Mouse (Mus musculus) MEL (cell line): ENCODE measurements at regions not wholly inside any gene's neighbourhood (a gene's known extent, or its start where the extent isn't known, plus 50 kb on each side); places are given as distances from the start of the nearest gene placed in this dataset.

ENCODE experiments used
- CHD1 ChIP-seq: IDR thresholded peaks from 2 replicates; pipeline ENCODE4 v1.6.1; 2012; ENCODE audit warnings: low read depth, mild to moderate bottlenecking, inconsistent platforms, low read length, improper control_type of control experiment
- CHD2 ChIP-seq: IDR thresholded peaks from 2 replicates; pipeline ENCODE4 v1.6.1; 2011; ENCODE audit warnings: low read length, improper control_type of control experiment
- CTCF ChIP-seq, 3 experiments: IDR thresholded peaks in 2 of 3; conservative IDR thresholded peaks in 1 of 3; 2 replicates each; pipeline ENCODE4 v1.5.1; 2011 to 2012; ENCODE audit warnings: low read length in 3 of 3, low read depth in 2 of 3, mild to moderate bottlenecking in 2 of 3, improper control_type of control experiment in 1 of 3, inconsistent platforms in 1 of 3, mixed read lengths in 1 of 3, moderate library complexity in 1 of 3; ENCODE audit not compliant: control insufficient read depth in 1 of 3, insufficient read depth in 1 of 3, poor library complexity in 1 of 3, severe bottlenecking in 1 of 3
- EP300 ChIP-seq, 2 experiments: IDR thresholded peaks; 2 replicates each; pipeline ENCODE4 v1.6.1; 2011; ENCODE audit warnings: improper control_type of control experiment in 2 of 2, low read length in 2 of 2, low read depth in 1 of 2, mild to moderate bottlenecking in 1 of 2
- HCFC1 ChIP-seq: IDR thresholded peaks from 2 replicates; pipeline ENCODE4 v1.6.1; 2012; ENCODE audit warnings: low read depth, mild to moderate bottlenecking, inconsistent platforms, low read length, improper control_type of control experiment, moderate library complexity
- KAT2A ChIP-seq: conservative IDR thresholded peaks from 2 replicates; pipeline ENCODE4 v1.6.1; 2012; ENCODE audit warnings: low read depth, low read length, improper control_type of control experiment, inconsistent platforms
- MAFK ChIP-seq: IDR thresholded peaks from 2 replicates; pipeline ENCODE4 v1.6.1; 2011; ENCODE audit warnings: low read depth, mild to moderate bottlenecking, low read length, improper control_type of control experiment, borderline replicate concordance
- POLR2A ChIP-seq, 2 experiments: IDR thresholded peaks; 2 replicates each; pipeline ENCODE4 v1.6.1; 2011 to 2012; ENCODE audit warnings: low read length in 2 of 2, mild to moderate bottlenecking in 2 of 2, control low read depth in 1 of 2, improper control_type of control experiment in 1 of 2, low read depth in 1 of 2, moderate library complexity in 1 of 2; ENCODE audit not compliant: control insufficient read depth in 1 of 2, insufficient read depth in 1 of 2, poor library complexity in 1 of 2
- TBP ChIP-seq: IDR thresholded peaks from 2 replicates; pipeline ENCODE4 v1.8.0; 2011; ENCODE audit warnings: low read depth, low read length, improper control_type of control experiment
- TCF12 ChIP-seq: IDR thresholded peaks from 2 replicates; pipeline ENCODE4 v1.6.1; 2014; ENCODE audit warnings: low read depth, mild to moderate bottlenecking, inconsistent platforms, low read length, improper control_type of control experiment, moderate library complexity
- USF1 ChIP-seq: IDR thresholded peaks from 2 replicates; pipeline ENCODE4 v1.6.1; 2014; ENCODE audit warnings: low read depth, mild to moderate bottlenecking, inconsistent platforms, low read length, improper control_type of control experiment, moderate library complexity
- ZC3H11A ChIP-seq: IDR thresholded peaks from 2 replicates; pipeline ENCODE4 v1.6.1; 2012; ENCODE audit warnings: low read depth, mild to moderate bottlenecking, inconsistent platforms, low read length, improper control_type of control experiment

DNA sequence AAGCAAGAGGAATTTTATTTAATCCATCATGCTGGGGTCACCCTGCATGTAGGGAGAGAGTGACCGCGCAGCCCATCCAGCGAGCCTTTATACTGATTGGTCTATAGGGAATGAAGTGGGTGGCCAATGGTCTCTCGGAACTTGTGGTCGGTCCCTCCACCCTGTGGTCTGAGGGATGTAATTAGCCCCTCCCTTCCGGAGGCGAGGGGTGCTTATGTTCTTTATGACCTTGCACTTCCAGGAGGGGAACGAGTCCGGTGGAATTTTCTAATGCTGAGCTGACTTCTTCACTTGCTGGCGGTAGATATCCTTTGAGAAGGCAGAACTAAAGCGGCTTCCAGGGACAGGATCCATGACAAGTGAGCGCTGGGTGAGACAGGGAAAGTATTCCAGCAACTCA, 60.8 kb downstream of the H2al2a start:
- TF ChIP-seq POLR2A (IDR thresholded peaks at IDR 0.05; ENCODE audit: control insufficient read depth in 1 of 2, insufficient read depth in 1 of 2, low read depth in 1 of 2, low read length in 2 of 2, poor library complexity in 1 of 2) (no peak), ZC3H11A (no peak), EP300 (IDR thresholded peaks at IDR 0.05; ENCODE audit: low read depth in 1 of 2, low read length in 2 of 2) (no peak), CTCF (IDR thresholded peaks at IDR 0.05 in 2 of 3, conservative IDR thresholded peaks at IDR 0.05 in 1 of 3; ENCODE audit: control insufficient read depth in 1 of 3, insufficient read depth in 1 of 3, low read depth in 2 of 3, low read length in 3 of 3, poor library complexity in 1 of 3, severe bottlenecking in 1 of 3) (no peak), TCF12 (no peak), CHD1 (no peak), CHD2 (no peak), KAT2A (no peak), MAFK (no peak), USF1 (no peak), TBP (no peak), HCFC1 (no peak)
